Mouse (Mus musculus) gastrocnemius, postnatal 36 days (tissue): ENCODE measurements at regions not wholly inside any gene's neighbourhood (a gene's known extent, or its start where the extent isn't known, plus 50 kb on each side); places are given as distances from the start of the nearest gene placed in this dataset.

Source experiments
- DNase-seq, 2 experiments: peaks; one replicate each; pipeline ENCODE4 v3.0.0; 2022
- intact Hi-C: fragments of 180-260 bp; cut with DNase I; formaldehyde crosslinking; loops from one replicate; pipeline ENCODE4 v1.15.1; 2025

GRCm38 (mm10) chr5:149338016-149338696 is 73.4 kb upstream of the Medag start:
- DNase-seq: no peak
- intact Hi-C loops: loop anchor here (5.0 kb wide), 2 partner anchors 276 to 526 kb away; no protein-coding TSS in a partner anchor

- no peak for DNase-seq
- intact Hi-C loops: loop anchor here (5.0 kb wide), 2 partner anchors 276 to 526 kb away; no protein-coding TSS in a partner anchor
These were observed 72.9 kb upstream of the Medag start for GRCm38 (mm10) chr5:149338697-149339078.

- intact Hi-C loops: no loop called here
- no peak for DNase-seq
These were observed 71.2 kb upstream of the Medag start for GRCm38 (mm10) chr5:149340361-149340760.

- DNase-seq: no peak
These were observed 70.1 kb upstream of the Medag start for GRCm38 (mm10) chr5:149341461-149341860.

GRCm38 (mm10) chr5:149343610-149344527 is 67.7 kb upstream of the Medag start:
- intact Hi-C loops: no loop called here
- DNase-seq: no peak

More at GRCm38 (mm10) chr5:149341461-149341860, 70.1 kb upstream of the Medag start:
- intact Hi-C loops: no loop called here

- DNase-seq: no peak
- intact Hi-C loops: no loop called here
These were observed 67.1 kb upstream of the Medag start for GRCm38 (mm10) chr5:149344528-149344855.

GRCm38 (mm10) chr5:149345161-149345560 is 66.4 kb upstream of the Medag start:
- intact Hi-C loops: no loop called here
- DNase-seq: no peak

- intact Hi-C loops: no loop called here
These were observed 61.9 kb upstream of the Medag start for GRCm38 (mm10) chr5:149349685-149350084.

GRCm38 (mm10) chr5:149353039-149353655 is 58.4 kb upstream of the Medag start:
- intact Hi-C loops: no loop called here
- peak; percentile 38 to 54 for DNase-seq

More at GRCm38 (mm10) chr5:149349685-149350084, 61.9 kb upstream of the Medag start:
- DNase-seq: no peak

- DNase-seq: no peak
- intact Hi-C loops: no loop called here
These were observed 57.0 kb upstream of the Medag start for GRCm38 (mm10) chr5:149354448-149355115.

GRCm38 (mm10) chr5:149355131-149355530 is 56.4 kb upstream of the Medag start:
- intact Hi-C loops: no loop called here

GRCm38 (mm10) chr5:149356970-149357369 is 54.6 kb upstream of the Medag start:
- intact Hi-C loops: no loop called here
- DNase-seq: no peak

More at GRCm38 (mm10) chr5:149355131-149355530, 56.4 kb upstream of the Medag start:
- no peak for DNase-seq
